Mouse (Mus musculus) erythroblast, embryonic 14.5 days (primary cell): Measurements from ENCODE around the gene Pcx. TPM values are rescaled to one million over a fixed set of nuclear protein-coding genes. Genes with fewer than 3 reads are reported as not detected.

ENCODE experiments used
- H3K27me3 ChIP-seq: 2 replicates; pipeline ENCODE4 v1.6.1; 2012; ENCODE audit warnings: inconsistent platforms; ENCODE audit not compliant: control insufficient read depth
- H3K36me3 ChIP-seq: 2 replicates; pipeline ENCODE4 v1.6.1; 2012; ENCODE audit warnings: mild to moderate bottlenecking, inconsistent platforms; ENCODE audit not compliant: control insufficient read depth
- H3K4me1 ChIP-seq: 2 replicates; pipeline ENCODE4 v1.6.1; 2012; ENCODE audit warnings: inconsistent platforms; ENCODE audit not compliant: control insufficient read depth
- H3K4me3 ChIP-seq: replicated peaks from 2 replicates; pipeline ENCODE3; 2012; ENCODE audit warnings: moderate library complexity, mild to moderate bottlenecking, inconsistent platforms
- H3K9me3 ChIP-seq: 2 replicates; pipeline ENCODE4 v1.6.1; 2012; ENCODE audit warnings: low read length, inconsistent platforms, mixed read lengths; ENCODE audit not compliant: control insufficient read depth
- GATA1 ChIP-seq: IDR thresholded peaks from 2 replicates; pipeline ENCODE4 v1.6.1; 2012; ENCODE audit warnings: low read length, inconsistent platforms, mixed read lengths
- TAL1 ChIP-seq: IDR thresholded peaks from 3 replicates; pipeline ENCODE4 v1.6.1; 2012; ENCODE audit warnings: low read length, inconsistent platforms, mixed read lengths
- polyA plus RNA-seq: library from polyadenylated mRNA; stranded (reverse); fragments of >175 nt; gene quantifications from 2 replicates; pipeline ENCODE4 v1.2.3, GENCODE M21; 2012

Pcx gene
- polyA plus RNA-seq, 1 experiment = 18.7 TPM

DNA sequence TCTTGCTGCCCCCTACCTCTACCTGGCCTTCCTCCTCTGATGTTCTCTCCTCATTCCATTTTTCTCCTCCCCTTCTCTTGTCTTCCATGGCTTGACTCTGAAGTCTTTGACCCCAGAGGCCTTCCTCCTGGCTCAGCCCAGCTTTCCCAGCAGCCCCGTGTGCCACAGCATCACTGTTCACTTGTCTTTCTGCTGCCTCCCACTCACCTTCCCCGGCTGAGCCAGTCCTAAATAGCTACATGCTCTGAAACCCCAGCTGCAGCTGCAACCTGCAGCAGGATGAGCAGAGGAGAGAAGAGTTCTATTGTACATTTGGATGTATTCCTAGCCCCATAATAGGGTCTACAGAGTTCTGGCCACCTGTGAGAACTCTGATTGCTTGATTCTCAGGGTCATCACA is 77.2 kb downstream of the Pcx start:
- no peaks in the 10 kb centered on the region for H3K36me3 ChIP-seq
- no peaks in the 10 kb centered on the region for H3K9me3 ChIP-seq
- H3K4me3 ChIP-seq = no peak overlapping the region
- TF ChIP-seq TAL1 (no peak), GATA1 (no peak)
- peaks cover 9% of the 10 kb centered on the region for H3K4me1 ChIP-seq
- H3K27me3 ChIP-seq = peaks cover 8% of the 10 kb centered on the region; the same call in 1 of the 2 replicates

DNA sequence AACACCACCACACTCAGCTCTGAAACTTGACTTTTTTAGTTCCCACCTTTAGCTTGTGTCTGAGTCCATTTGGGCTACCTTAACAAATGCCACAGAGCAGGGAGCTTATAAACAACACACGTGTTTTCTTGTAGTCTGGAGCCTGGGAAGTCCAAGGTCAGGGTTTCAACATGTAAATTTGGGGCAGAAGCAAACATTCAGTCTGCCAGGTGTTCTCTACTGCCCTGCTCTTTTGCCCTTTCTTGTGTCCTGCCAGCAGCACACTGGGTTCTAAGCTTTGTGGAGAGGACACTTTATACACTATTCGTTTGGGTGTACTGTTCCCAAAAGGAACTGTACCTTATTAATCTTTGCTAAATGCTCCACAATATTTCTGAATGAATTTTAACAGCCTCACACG is 78.2 kb downstream of the Pcx start:
- Histone ChIP-seq H3K9me3 (no peaks in the 10 kb centered on the region), H3K4me1 (peaks cover 9% of the 10 kb centered on the region), H3K27me3 (peaks cover 8% of the 10 kb centered on the region; the same call in 1 of the 2 replicates), H3K36me3 (no peaks in the 10 kb centered on the region), H3K4me3 (no peak overlapping the region)
- TF ChIP-seq TAL1 = no peak
- no peak for TF ChIP-seq GATA1

DNA sequence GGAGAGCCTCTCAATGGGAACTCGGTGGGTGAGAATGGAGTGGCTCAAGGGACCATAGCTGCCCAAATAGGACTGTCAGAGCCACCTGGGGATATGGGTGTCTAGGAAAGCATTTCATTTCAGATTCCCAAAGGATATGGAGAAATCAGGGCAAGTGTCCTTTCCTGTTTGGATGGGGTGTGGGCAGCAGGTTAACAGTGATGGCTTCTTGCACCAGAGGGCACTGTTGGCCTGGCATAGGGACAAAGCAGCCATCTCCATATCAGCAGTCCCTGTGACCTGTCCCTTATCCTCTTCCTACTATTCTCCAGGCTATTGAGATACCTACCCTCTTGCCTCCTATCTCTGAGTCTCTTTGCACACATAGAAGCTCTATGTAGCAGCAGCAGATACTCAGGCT is 78.8 kb downstream of the Pcx start:
- no peaks in the 10 kb centered on the region for H3K36me3 ChIP-seq
- no peak for TF ChIP-seq TAL1
- TF ChIP-seq GATA1 = no peak
- H3K4me1 ChIP-seq = peaks cover 12% of the 10 kb centered on the region
- H3K4me3 ChIP-seq = no peak overlapping the region
- no peaks in the 10 kb centered on the region for H3K9me3 ChIP-seq
- H3K27me3 ChIP-seq = peaks cover 8% of the 10 kb centered on the region; the same call in 1 of the 2 replicates

DNA sequence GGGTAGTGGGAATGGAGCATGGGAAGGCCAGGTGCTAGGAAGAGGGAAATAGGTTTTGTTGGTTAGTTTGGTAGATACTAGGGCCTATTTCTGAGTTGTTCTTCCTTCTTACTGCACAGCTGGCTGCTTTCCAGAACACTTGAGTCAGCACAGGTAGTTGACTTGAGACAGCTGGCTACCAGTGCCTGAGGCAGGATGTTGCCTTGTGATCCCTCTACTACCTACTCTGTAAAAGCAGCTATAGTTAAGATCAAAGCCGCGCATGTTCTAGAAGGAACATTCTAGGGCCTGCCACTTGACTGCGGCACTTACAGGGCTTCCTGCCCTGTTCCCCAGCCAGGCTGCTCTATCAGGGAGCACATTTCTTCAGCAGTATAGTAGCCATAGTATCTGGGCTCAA is 79.8 kb downstream of the Pcx start:
- Histone ChIP-seq H3K4me1 (peaks cover 13% of the 10 kb centered on the region), H3K36me3 (no peaks in the 10 kb centered on the region), H3K4me3 (no peak overlapping the region), H3K27me3 (peaks cover 8% of the 10 kb centered on the region; the same call in 1 of the 2 replicates), H3K9me3 (no peaks in the 10 kb centered on the region)
- TF ChIP-seq GATA1 = no peak
- no peak for TF ChIP-seq TAL1

DNA sequence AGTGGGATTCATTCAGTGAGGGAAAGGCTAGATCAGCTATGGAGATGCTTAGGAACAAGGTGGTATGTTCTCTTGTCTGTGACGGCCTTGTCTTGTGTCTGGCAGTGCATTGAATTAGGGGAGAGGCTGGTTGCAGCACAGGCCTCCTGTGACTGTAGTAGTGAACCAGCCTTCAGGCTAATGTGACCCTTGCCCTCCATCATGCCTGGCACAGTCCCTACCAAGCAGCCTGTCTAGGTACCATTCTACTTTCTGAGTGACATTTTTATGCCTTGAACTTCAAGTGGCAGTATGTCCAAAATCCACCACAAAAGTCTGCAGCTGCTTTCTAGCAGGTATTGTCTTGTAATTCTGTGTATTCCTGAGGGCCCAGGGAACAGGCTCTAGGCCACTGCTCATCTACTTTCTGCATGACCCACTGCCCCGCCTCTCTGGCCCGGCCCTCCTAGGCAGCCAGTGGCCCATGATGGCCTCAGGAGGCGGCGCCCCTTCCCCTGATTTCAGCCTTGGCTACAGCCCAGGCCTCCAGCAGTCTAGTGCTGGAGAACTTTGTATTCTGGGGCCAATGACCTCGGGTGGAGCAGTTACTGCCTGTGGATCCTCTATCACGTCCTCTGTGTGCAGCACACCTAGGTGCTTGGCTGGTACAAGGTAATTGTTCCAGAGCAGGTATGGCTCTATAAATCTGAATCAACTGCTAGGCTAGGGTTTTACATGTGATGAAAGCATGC is 83.7 kb downstream of the Pcx start:
- H3K36me3 ChIP-seq = no peaks in the 10 kb centered on the region
- H3K27me3 ChIP-seq = no peaks in the 10 kb centered on the region
- TF ChIP-seq TAL1 = no peak
- H3K4me1 ChIP-seq = peaks cover 11% of the 10 kb centered on the region
- H3K4me3 ChIP-seq = no peak overlapping the region
- H3K9me3 ChIP-seq = no peaks in the 10 kb centered on the region

DNA sequence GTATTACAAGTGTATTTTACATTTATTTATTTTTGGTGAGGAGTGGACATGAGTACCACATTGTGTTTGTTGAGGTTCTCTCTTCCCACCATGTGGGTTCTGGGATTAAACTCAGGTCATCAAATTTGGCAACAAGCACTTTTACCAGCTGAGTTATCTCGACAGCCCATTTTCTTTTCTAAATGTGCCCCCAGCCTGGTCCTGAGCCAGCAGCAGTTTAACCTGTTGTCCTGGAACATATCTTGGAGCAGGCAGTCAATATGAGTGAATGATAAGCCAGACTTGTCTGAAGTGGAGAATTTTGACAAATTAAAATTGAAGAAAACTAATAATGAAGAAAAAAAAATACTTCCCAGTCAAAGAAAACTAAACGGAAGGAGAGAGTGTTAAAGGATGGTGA is 85.8 kb downstream of the Pcx start:
- Histone ChIP-seq H3K4me1 (peaks cover 8% of the 10 kb centered on the region), H3K9me3 (no peaks in the 10 kb centered on the region), H3K36me3 (no peaks in the 10 kb centered on the region; the same call in 1 of the 2 replicates), H3K4me3 (no peak overlapping the region), H3K27me3 (no peaks in the 10 kb centered on the region)
- TF ChIP-seq TAL1 (no peak), GATA1 (no peak)

DNA sequence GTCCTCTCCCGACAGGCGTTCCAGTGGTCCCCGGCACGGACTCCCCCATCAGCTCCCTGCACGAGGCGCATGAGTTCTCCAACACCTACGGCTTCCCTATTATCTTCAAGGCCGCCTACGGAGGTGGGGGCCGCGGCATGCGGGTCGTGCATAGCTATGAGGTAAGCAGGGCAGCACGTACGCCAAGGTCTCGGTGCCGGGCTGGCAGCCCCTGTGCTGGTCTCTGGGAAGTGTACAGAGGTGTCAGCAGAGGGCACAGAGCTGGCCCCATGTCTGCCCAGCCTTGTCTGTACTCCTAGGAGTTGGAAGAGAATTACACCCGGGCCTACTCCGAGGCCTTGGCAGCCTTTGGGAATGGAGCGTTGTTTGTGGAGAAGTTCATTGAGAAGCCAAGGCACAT is 92.2 kb downstream of the Pcx start:
- TF ChIP-seq TAL1 = no peak
- TF ChIP-seq GATA1 = no peak
- H3K36me3 ChIP-seq = peaks cover 46% of the 10 kb centered on the region
- peaks cover 30% of the 10 kb centered on the region for H3K4me1 ChIP-seq
- no peaks in the 10 kb centered on the region for H3K27me3 ChIP-seq
- no peaks in the 10 kb centered on the region for H3K9me3 ChIP-seq
- H3K4me3 ChIP-seq = no peak overlapping the region

DNA sequence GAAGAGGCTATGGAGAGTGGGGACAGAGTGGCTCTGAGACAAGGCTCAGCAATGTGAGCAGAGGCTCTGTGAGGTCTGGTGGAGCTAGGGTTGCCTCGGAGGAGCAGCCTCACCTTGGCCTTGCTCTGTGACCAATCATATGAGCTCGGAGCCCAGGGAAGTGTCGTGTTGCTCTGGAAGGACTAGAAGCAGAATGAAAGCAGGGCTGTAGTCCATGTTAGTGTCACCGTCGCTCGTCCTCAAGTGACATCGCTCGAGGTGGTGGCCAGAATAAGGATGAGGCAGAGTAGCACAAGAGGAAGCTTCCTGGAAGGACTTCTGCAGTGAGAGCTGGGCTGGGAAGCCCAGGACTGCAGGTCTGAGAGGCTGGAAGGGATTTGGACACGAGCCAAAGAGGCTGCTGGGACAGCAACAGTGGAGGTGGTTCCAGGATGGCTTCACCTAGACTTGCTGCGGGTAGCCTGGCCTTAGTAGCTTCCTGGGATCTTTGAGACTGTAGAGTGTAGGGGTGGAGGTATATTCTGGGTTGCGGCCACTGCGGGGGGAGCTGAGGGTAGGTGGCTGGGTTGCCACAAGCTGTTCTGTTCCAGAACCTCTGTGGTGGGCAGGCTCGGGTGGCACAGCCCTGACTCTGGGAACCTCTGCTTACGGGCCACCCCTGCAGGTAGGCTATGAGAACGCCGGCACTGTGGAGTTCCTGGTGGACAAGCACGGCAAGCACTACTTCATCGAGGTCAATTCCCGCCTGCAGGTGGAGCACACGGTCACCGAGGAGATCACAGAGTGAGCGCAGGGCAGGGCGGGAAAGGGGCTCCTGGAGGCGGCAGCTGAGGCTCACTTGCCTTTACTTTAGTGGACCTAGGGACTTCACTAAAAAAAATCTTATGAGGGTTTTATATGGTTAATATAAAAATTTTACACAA is 93.8 kb downstream of the Pcx start:
- no peaks in the 10 kb centered on the region for H3K27me3 ChIP-seq
- H3K4me1 ChIP-seq = peaks cover 30% of the 10 kb centered on the region
- TF ChIP-seq GATA1 (no peak), TAL1 (no peak)
- H3K4me3 ChIP-seq = no peak overlapping the region
- no peaks in the 10 kb centered on the region for H3K9me3 ChIP-seq
- H3K36me3 ChIP-seq = peaks cover 59% of the 10 kb centered on the region

DNA sequence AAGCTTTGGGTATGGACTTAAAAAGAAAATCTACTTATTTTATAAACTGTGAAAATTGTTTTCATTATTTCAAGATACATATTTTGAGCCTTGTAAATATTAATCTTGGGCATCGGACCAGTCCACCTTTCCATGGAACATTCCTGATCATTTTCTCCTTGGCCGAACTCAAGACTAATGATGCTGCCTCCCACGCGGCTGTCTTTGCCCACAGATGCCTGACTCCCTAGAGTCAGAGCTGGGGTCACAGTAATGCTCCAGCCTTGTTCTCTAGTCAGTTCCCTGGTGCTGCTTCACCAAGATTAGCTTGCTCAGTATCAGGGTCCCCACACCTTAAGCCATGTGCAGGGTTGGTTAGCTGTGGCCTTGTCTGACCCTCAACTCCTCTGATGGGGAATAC is 95.4 kb downstream of the Pcx start:
- peaks cover 75% of the 10 kb centered on the region for H3K36me3 ChIP-seq
- H3K4me3 ChIP-seq = no peak overlapping the region
- TF ChIP-seq TAL1 = no peak
- TF ChIP-seq GATA1 = no peak
- H3K27me3 ChIP-seq = no peaks in the 10 kb centered on the region
- peaks cover 28% of the 10 kb centered on the region for H3K4me1 ChIP-seq
- no peaks in the 10 kb centered on the region for H3K9me3 ChIP-seq
